Mouse (Mus musculus) spleen, adult 2 months (tissue): Measurements from ENCODE around the gene Ppara.

Experiments used
- CTCF ChIP-seq: fragments of 200-500 bp; IDR thresholded peaks from 2 replicates; pipeline ENCODE4 v1.5.1; 2011; ENCODE audit warnings: mild to moderate bottlenecking, inconsistent platforms; ENCODE audit not compliant: insufficient read depth, insufficient read length, insufficient replicate concordance; ENCODE audit errors: extremely low read depth
- POLR2A ChIP-seq: fragments of 200-500 bp; IDR thresholded peaks from 2 replicates; pipeline ENCODE4 v1.6.1; 2011; ENCODE audit warnings: low read depth, low read length, inconsistent platforms

DNA sequence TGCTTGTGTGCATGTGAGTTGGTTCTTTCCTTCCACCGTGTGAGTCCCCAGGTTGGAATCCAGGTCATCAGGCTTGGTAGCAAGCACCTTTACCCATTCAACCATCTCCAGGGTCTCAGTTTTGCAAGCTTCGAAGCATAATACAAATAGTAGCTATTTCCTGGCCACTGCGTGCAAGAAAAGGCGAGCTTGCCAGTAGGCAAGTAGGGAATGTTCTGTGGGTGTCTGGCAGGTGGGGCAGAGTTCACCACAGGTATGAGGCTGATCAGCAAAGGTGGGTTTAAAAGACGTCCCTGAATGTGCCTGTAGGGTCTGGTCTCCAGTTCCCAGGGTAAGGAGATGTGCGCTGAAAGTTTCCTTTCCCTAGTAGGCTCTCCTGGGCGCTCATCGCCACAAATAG lies 635 bp upstream of the Ppara start:
- TF ChIP-seq CTCF (no peak), POLR2A (no peak)
